Mouse (Mus musculus): ENCODE measurements at regions not wholly inside any gene's neighbourhood (a gene's known extent, or its start where the extent isn't known, plus 50 kb on each side); places are given as distances from the start of the nearest gene placed in this dataset.

DNA sequence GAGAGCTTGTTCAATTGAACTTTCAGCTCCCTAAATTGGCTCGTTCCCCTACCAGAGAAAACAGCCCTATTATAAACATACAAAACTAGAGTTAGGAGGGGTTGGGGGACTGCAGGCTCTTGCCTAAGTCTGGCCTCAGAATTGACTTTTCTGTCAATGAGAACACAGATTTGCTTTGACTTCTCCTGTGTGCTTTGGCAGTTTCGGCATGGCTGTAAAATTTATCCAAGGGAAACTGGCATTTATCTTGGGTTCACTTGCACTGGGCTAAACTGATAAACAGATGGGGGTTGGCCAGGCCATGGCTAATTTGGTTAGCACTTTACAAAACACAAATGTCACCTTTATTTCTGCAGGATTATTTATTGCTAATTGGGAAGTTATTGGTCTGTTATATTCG, 141.7 kb downstream of the Foxa2 start:
- TF ChIP-seq CTCF (IDR thresholded peaks at IDR 0.05; ENCODE audit: control insufficient read depth, insufficient read depth, low read length), result no peak
- TF ChIP-seq POLR2A (IDR thresholded peaks at IDR 0.05; ENCODE audit: borderline replicate concordance, control insufficient read depth, low read depth, low read length), result no peak
